11 mouse cellular contexts compared by ENCODE assay signal in the genomic region with DNA sequence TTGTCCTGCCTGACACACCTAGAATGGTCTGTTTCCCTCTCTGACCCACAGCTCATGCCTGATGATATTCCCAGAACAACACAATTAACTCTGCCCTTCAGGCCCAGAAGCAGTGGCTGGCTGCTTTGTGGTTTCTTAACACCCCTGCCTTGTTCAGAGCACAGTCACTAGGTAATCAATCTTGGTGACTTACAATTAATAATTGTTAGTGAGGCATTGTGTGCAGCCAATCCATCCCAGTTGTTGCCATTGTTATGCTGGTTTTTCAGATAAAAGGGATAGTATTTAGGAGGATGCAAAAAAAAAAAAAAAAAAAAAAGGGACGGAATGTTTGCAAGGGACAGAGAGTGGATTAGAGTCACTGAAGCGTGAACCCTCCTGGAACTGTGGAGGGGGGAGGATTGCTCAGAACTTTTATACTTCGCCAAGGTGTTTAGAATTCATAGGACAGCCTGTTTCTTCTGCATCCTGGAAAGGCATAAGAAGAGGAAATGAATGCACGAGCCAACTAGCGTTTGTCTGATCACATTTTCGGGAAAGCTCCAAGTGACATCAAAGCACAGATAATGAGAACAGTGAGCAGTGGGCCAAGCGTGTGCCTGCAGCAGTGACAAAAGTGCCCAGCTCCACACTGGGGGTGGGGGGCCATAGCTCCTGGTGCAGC.
DNase-seq lines count a peak whose midpoint lies in the region; ATAC-seq and TF ChIP-seq lines count a peak whose summit lies in the region.
"Had no signal": no experiment of that assay in that cellular context is flagged by ENCODE, and none has a peak within 500 bp of the region (broad histone marks: within the 10 kb centered on the region; RNA-seq: fewer than 3 reads in every experiment).

No protein-coding gene starts in this region.

- peaks cover 7% of the 10 kb centered on the region; the same call in 1 of the 2 replicates for H3K4me1 ChIP-seq in kidney, postnatal 0 days (replicated peaks; ENCODE audit: insufficient read depth, low read length)
- no peaks in the 10 kb centered on the region for H3K4me1 ChIP-seq in forebrain, postnatal 0 days (ENCODE audit: insufficient read depth)
- H3K4me1 ChIP-seq in midbrain, embryonic 14.5 days (ENCODE audit: control insufficient read depth, insufficient read depth, low read length): peaks cover 14% of the 10 kb centered on the region
- H3K4me1 ChIP-seq in lung, adult 2 months (ENCODE audit: control insufficient read depth, insufficient read depth, low read length): no peaks in the 10 kb centered on the region

- WGBS in kidney, postnatal 0 days: 23% methylated on average over 7 of the region's 7 CpGs
- WGBS in forebrain, postnatal 0 days: 11% methylated on average over 7 of the region's 7 CpGs
- 3% methylated on average over 7 of the region's 7 CpGs for WGBS in midbrain, embryonic 14.5 days
- WGBS in lung, adult 2 months: 26% methylated on average over 7 of the region's 7 CpGs

- H3K9ac ChIP-seq in kidney, postnatal 0 days (ENCODE audit: low read depth, low read length): no peak overlapping the region
- no peak overlapping the region for H3K9ac ChIP-seq in forebrain, postnatal 0 days
- H3K9ac ChIP-seq in midbrain, embryonic 14.5 days (replicated peaks; ENCODE audit: low read length): no peak overlapping the region
- H3K9ac ChIP-seq: embryonic facial prominence, embryonic 13.5 days had no signal

- H3K36me3 ChIP-seq in kidney, postnatal 0 days (ENCODE audit: insufficient read depth, low read length): no peaks in the 10 kb centered on the region
- H3K36me3 ChIP-seq in forebrain, postnatal 0 days (ENCODE audit: insufficient read depth): no peaks in the 10 kb centered on the region
- no peaks in the 10 kb centered on the region for H3K36me3 ChIP-seq in midbrain, embryonic 14.5 days (ENCODE audit: control insufficient read depth, insufficient read depth, low read length)
- H3K36me3 ChIP-seq: embryonic facial prominence, embryonic 13.5 days had no signal

- H3K4me3 ChIP-seq in kidney, postnatal 0 days (replicated peaks; ENCODE audit: low read depth, low read length): no peak overlapping the region
- H3K4me3 ChIP-seq in forebrain, postnatal 0 days (ENCODE audit: low read depth, low read length): no peak overlapping the region
- no peak overlapping the region for H3K4me3 ChIP-seq in midbrain, embryonic 14.5 days (replicated peaks; ENCODE audit: low read depth, low read length)
- H3K4me3 ChIP-seq in lung, adult 2 months (replicated peaks; ENCODE audit: extremely low read depth, low read depth, low read length): no peak overlapping the region
- H3K4me3 ChIP-seq: embryonic facial prominence, embryonic 13.5 days had no signal

- H3K27ac ChIP-seq in kidney, postnatal 0 days: no peak overlapping the region
- H3K27ac ChIP-seq in forebrain, postnatal 0 days (ENCODE audit: low read depth, low read length): no peak overlapping the region
- H3K27ac ChIP-seq in midbrain, embryonic 14.5 days (replicated peaks; ENCODE audit: low read depth, low read length): peak overlapping the region; percentile 2; the same call in 1 of the 2 replicates
- H3K27ac ChIP-seq: embryonic facial prominence, embryonic 13.5 days; macrophage had no signal

- TF ChIP-seq CTCF in kidney, postnatal 0 days (IDR thresholded peaks at IDR 0.05; ENCODE audit: low read depth): no peak
- no peak for TF ChIP-seq CTCF in forebrain, postnatal 0 days (IDR thresholded peaks at IDR 0.05; ENCODE audit: low read depth)
- TF ChIP-seq CTCF in lung, adult 2 months (IDR thresholded peaks at IDR 0.05; ENCODE audit: insufficient read depth, low read length): no peak

- DNase-seq in kidney, postnatal 0 days (ENCODE audit: low spot score): peak; percentile 7
- no peak for DNase-seq in kidney, postnatal 25 days
- DNase-seq in ZHBTc4 (ENCODE audit: low read depth, low spot score): peak; percentile 16
- peak; percentile 13 for DNase-seq in forebrain, postnatal 0 days
- peak; percentile 60 for DNase-seq in midbrain, embryonic 14.5 days
- DNase-seq in lung, postnatal 10 days: no peak
- no peak for DNase-seq in spleen, adult 12 weeks (ENCODE audit: low spot score)
- no peak for DNase-seq in lung, adult 2 months
- DNase-seq: gastrocnemius, postnatal 10 days had no signal

- H3K4me2 ChIP-seq in kidney, postnatal 0 days (ENCODE audit: low read length): no peak overlapping the region
- no peak overlapping the region for H3K4me2 ChIP-seq in forebrain, postnatal 0 days (ENCODE audit: low read depth)
- no peak overlapping the region for H3K4me2 ChIP-seq in midbrain, embryonic 14.5 days (ENCODE audit: low read length)
- H3K4me2 ChIP-seq: embryonic facial prominence, embryonic 13.5 days had no signal

- no peaks in the 10 kb centered on the region for H3K9me3 ChIP-seq in kidney, postnatal 0 days (replicated peaks; ENCODE audit: low read length)
- no peaks in the 10 kb centered on the region for H3K9me3 ChIP-seq in forebrain, postnatal 0 days (ENCODE audit: low read length)
- no peaks in the 10 kb centered on the region for H3K9me3 ChIP-seq in midbrain, embryonic 14.5 days (ENCODE audit: control insufficient read depth, low read length)
- H3K9me3 ChIP-seq: embryonic facial prominence, embryonic 13.5 days had no signal

- H3K27me3 ChIP-seq in kidney, postnatal 0 days (ENCODE audit: insufficient read depth, low read length): no peaks in the 10 kb centered on the region
- no peaks in the 10 kb centered on the region for H3K27me3 ChIP-seq in forebrain, postnatal 0 days (ENCODE audit: insufficient read depth, low read length)
- no peaks in the 10 kb centered on the region for H3K27me3 ChIP-seq in midbrain, embryonic 14.5 days (ENCODE audit: control insufficient read depth, insufficient read depth, low read length)
- H3K27me3 ChIP-seq: embryonic facial prominence, embryonic 13.5 days had no signal

- no peak for ATAC-seq in kidney, postnatal 0 days (replicated peaks; ENCODE audit: low FRiP score, low read depth)
- no peak for ATAC-seq in forebrain, postnatal 0 days
- ATAC-seq in midbrain, embryonic 14.5 days (ENCODE audit: low FRiP score, low TSS enrichment): no peak

- no peak for TF ChIP-seq POLR2A in lung, adult 2 months (IDR thresholded peaks at IDR 0.05; ENCODE audit: borderline replicate concordance, extremely low read depth, low read depth, low read length)

Comparison
In these comparisons a context has a peak if more than half of its experiments do, and no peak if none do; other contexts are left out.
1. DNase-seq: peak in kidney, postnatal 0 days (single experiment), ZHBTc4 (single experiment), forebrain, postnatal 0 days (single experiment) and midbrain, embryonic 14.5 days (single experiment); none in kidney, postnatal 25 days (0 of 2), lung, postnatal 10 days (single experiment), spleen, adult 12 weeks (single experiment) and lung, adult 2 months (single experiment).